Mouse (Mus musculus) cerebellum, adult 8-10 months (tissue): ENCODE results near the gene Ccni.

Experiments used
- DNase-seq: peaks from one replicate; pipeline ENCODE4 v3.0.0; 2022

Ccni gene

GRCm38 (mm10) chr5:93206109-93207005, at the start of gene Ccni, which contains the start of gene 2010109A12Rik:
TSS of gene Ccni (minus strand) at chr5:93206495.
TSS of gene 2010109A12Rik (plus strand) at chr5:93206518.
- peak; percentile 97 for DNase-seq

- no peak for DNase-seq
These were observed 49.5 kb upstream of the Ccni start for GRCm38 (mm10) chr5:93255759-93256265.

GRCm38 (mm10) chr5:93251001-93251760, 44.9 kb upstream of the Ccni start:
- peak; percentile 62 for DNase-seq

- no peak for DNase-seq
These were observed 43.8 kb upstream of the Ccni start for GRCm38 (mm10) chr5:93249940-93250578.

- DNase-seq = no peak
These were observed 39.0 kb upstream of the Ccni start for GRCm38 (mm10) chr5:93245280-93245679.

- no peak for DNase-seq
These were observed 33.6 kb upstream of the Ccni start for GRCm38 (mm10) chr5:93239590-93240544.

GRCm38 (mm10) chr5:93236541-93236940, 30.2 kb upstream of the Ccni start:
- peak; percentile 42 for DNase-seq

GRCm38 (mm10) chr5:93235888-93236287, 29.6 kb upstream of the Ccni start:
- peak; percentile 96 for DNase-seq

- DNase-seq = peak; percentile 40
These were observed 28.3 kb upstream of the Ccni start for GRCm38 (mm10) chr5:93234605-93235004.

GRCm38 (mm10) chr5:93234130-93234529, 27.8 kb upstream of the Ccni start:
- peak; percentile 41 for DNase-seq

- DNase-seq = no peak
These were observed 26.5 kb upstream of the Ccni start for GRCm38 (mm10) chr5:93232838-93233237.

GRCm38 (mm10) chr5:93231721-93232120, 25.4 kb upstream of the Ccni start:
- DNase-seq = peak; percentile 48

- DNase-seq = no peak
These were observed 23.2 kb upstream of the Ccni start for GRCm38 (mm10) chr5:93229527-93229926.

- DNase-seq = no peak
These were observed 20.9 kb upstream of the Ccni start for GRCm38 (mm10) chr5:93227157-93227556.

- no peak for DNase-seq
These were observed 18.3 kb upstream of the Ccni start for GRCm38 (mm10) chr5:93224549-93224948.

- DNase-seq = peak; percentile 61
These were observed 15.4 kb upstream of the Ccni start for GRCm38 (mm10) chr5:93221661-93222060.

GRCm38 (mm10) chr5:93218375-93218774, 12.1 kb upstream of the Ccni start:
- no peak for DNase-seq

GRCm38 (mm10) chr5:93207555-93207954, 1.3 kb upstream of the Ccni start:
- no peak for DNase-seq

- no peak for DNase-seq
These were observed 682 bp upstream of the Ccni start for GRCm38 (mm10) chr5:93207006-93207348.

GRCm38 (mm10) chr5:93205371-93206108, 755 bp downstream of the Ccni start:
- peak; percentile 64 for DNase-seq

GRCm38 (mm10) chr5:93201181-93201580, 5.1 kb downstream of the Ccni start:
- no peak for DNase-seq
